Mouse (Mus musculus) bone marrow, adult 2 months (tissue): ENCODE data around the gene Zdhhc14.

Source experiments
- CTCF ChIP-seq: fragments of 200-500 bp; IDR thresholded peaks from 2 replicates; pipeline ENCODE4 v1.5.1; 2011; ENCODE audit warnings: low read length, control low read depth; ENCODE audit not compliant: control insufficient read depth, insufficient read depth
- POLR2A ChIP-seq: fragments of 200-500 bp; IDR thresholded peaks from 2 replicates; pipeline ENCODE4 v1.6.1; 2011; ENCODE audit warnings: low read depth, mild to moderate bottlenecking, control low read depth, low read length, borderline replicate concordance; ENCODE audit not compliant: control insufficient read depth

DNA sequence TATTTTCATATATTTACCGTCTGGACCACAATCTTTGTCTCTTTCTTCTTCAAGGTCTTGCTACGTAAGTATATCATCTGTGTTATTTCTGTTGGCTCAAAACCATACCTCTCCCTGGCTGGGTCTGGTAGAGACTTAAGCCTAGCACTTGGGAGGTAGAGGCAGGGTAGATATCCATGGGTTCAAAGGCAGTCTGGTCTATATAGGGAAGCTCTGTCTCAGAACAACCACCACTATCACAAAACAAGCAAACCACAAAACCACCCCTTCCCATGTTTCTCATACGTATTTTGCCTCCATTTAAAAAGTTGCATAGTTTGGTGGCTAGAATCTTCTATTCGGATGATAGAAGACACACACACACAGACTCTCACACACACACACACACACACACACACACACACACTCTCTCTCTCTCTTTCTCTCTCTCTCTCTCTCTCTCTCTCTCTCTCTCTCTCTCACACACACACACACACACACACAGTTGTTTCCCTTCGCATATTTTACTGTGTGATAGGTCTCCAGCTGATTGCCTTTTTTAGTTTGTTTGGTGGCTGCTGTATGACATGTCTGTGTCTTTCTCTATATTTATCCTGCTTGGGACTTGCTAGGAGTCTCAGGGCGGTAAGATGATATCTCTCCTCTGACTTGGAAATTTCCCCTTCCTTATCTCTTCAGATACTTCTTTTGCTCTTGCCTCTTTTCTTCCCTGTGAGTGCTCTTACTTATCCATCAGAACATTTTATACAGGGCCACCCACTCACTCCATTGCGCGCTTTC, 11.8 kb downstream of the Zdhhc14 start:
- TF ChIP-seq CTCF (no peak), POLR2A (no peak)
